Mouse (Mus musculus) embryonic facial prominence, embryonic 11.5 days (tissue): ENCODE results near the gene 2900026A02Rik. TPM values are rescaled to one million over a fixed set of nuclear protein-coding genes. Genes with fewer than 3 reads are reported as not detected.

Experiments used
- ATAC-seq: fragments of 200-750 bp; cut with Nextera tagmentation; replicated peaks from 2 replicates; pipeline ENCODE4 v1.8.0; 2017; ENCODE audit warnings: low read depth; ENCODE audit not compliant: insufficient number of reproducible peaks, low FRiP score, low TSS enrichment
- DNase-seq: peaks from one replicate; pipeline ENCODE4 v3.0.0-alpha.2; 2015; ENCODE audit warnings: low spot score
- H3K27ac ChIP-seq: fragments of 300-500 bp; sonication (generic); replicated peaks from 2 replicates; pipeline ENCODE4 v1.5.1; 2014; ENCODE audit warnings: mild to moderate bottlenecking, low read depth, low read length, control low read depth
- H3K27me3 ChIP-seq: fragments of 300-500 bp; sonication (generic); 2 replicates; pipeline ENCODE4 v1.6.1; 2014; ENCODE audit warnings: mild to moderate bottlenecking, low read length, moderate library complexity, mixed read lengths; ENCODE audit not compliant: control insufficient read depth, insufficient read depth
- H3K36me3 ChIP-seq: fragments of 300-500 bp; sonication (generic); replicated peaks from 2 replicates; pipeline ENCODE4 v1.6.1; 2014; ENCODE audit warnings: low read depth, mild to moderate bottlenecking, low read length, moderate library complexity, mixed read lengths; ENCODE audit not compliant: control insufficient read depth, insufficient read depth
- H3K4me1 ChIP-seq: fragments of 300-500 bp; sonication (generic); 2 replicates; pipeline ENCODE4 v1.6.1; 2014; ENCODE audit warnings: low read length, mixed read lengths; ENCODE audit not compliant: control insufficient read depth, insufficient read depth
- H3K4me2 ChIP-seq: fragments of 300-500 bp; sonication (generic); 2 replicates; pipeline ENCODE4 v1.6.1; 2014; ENCODE audit warnings: low read depth, mild to moderate bottlenecking, control low read depth, low read length, moderate library complexity
- H3K4me3 ChIP-seq: fragments of 300-500 bp; sonication (generic); 2 replicates; pipeline ENCODE4 v1.5.1; 2014; ENCODE audit warnings: low read depth, low read length, control low read depth
- H3K9ac ChIP-seq: fragments of 300-500 bp; sonication (generic); replicated peaks from 2 replicates; pipeline ENCODE4 v1.6.1; 2014; ENCODE audit warnings: mild to moderate bottlenecking, control low read depth, low read length
- H3K9me3 ChIP-seq: fragments of 300-500 bp; sonication (generic); replicated peaks from 2 replicates; pipeline ENCODE4 v1.6.1; 2016; ENCODE audit warnings: mild to moderate bottlenecking, low read length, inconsistent platforms, mixed read lengths; ENCODE audit not compliant: control insufficient read depth
- WGBS: fragments of 180-500 bp; shearing (Covaris S2); extraction: QIAGEN DNeasy Blood & Tissue Kit; methylation state at CpG from one replicate; pipeline ENCODE4 v1.1.7; 2014; 5-methylcytosine and 5-hydroxymethylcytosine counted together
- polyA plus RNA-seq: library from polyadenylated mRNA; unstranded; fragments of >200 nt; fragmentation: Nextera tagmentation; extraction: Ambion mirVana; gene quantifications from 2 replicates; pipeline ENCODE4 v1.2.1, GENCODE M21; 2014

2900026A02Rik gene
- polyA plus RNA-seq, 1 experiment from 2014 or later, result 1.4 TPM

- WGBS, result 86% methylated on average over 12 of the region's 12 CpGs
Measured at GRCm38 (mm10) chr5:113217076-113217475, 4.0 kb downstream of the 2900026A02Rik start.

GRCm38 (mm10) chr5:113216328-113216960, 4.6 kb downstream of the 2900026A02Rik start:
- peaks cover 6% of the 10 kb centered on the region for H3K4me1 ChIP-seq
- H3K27me3 ChIP-seq, result peaks cover 8% of the 10 kb centered on the region
- no peak overlapping the region for H3K9ac ChIP-seq
- H3K4me3 ChIP-seq, result no peak overlapping the region
- H3K36me3 ChIP-seq, result no peaks in the 10 kb centered on the region
- 83% methylated on average over 14 of the region's 14 CpGs for WGBS
- DNase-seq, result no peak
- no peak overlapping the region for H3K4me2 ChIP-seq
- no peak overlapping the region for H3K27ac ChIP-seq
- ATAC-seq, result no peak
- H3K9me3 ChIP-seq, result no peaks in the 10 kb centered on the region

More at GRCm38 (mm10) chr5:113217076-113217475, 4.0 kb downstream of the 2900026A02Rik start:
- DNase-seq (no peak), ATAC-seq (no peak)
- H3K36me3 ChIP-seq, result no peaks in the 10 kb centered on the region
- no peak overlapping the region for H3K4me3 ChIP-seq
- H3K4me2 ChIP-seq, result no peak overlapping the region
- H3K27ac ChIP-seq, result no peak overlapping the region
- peaks cover 8% of the 10 kb centered on the region for H3K27me3 ChIP-seq
- H3K9me3 ChIP-seq, result no peaks in the 10 kb centered on the region
- no peak overlapping the region for H3K9ac ChIP-seq
- peaks cover 6% of the 10 kb centered on the region for H3K4me1 ChIP-seq

- peaks cover 2% of the 10 kb centered on the region for H3K4me1 ChIP-seq
- no peaks in the 10 kb centered on the region for H3K9me3 ChIP-seq
- ATAC-seq, result no peak
- H3K4me2 ChIP-seq, result no peak overlapping the region
- H3K36me3 ChIP-seq, result no peaks in the 10 kb centered on the region
- DNase-seq, result no peak
- H3K4me3 ChIP-seq, result no peak overlapping the region
- peaks cover 3% of the 10 kb centered on the region for H3K27me3 ChIP-seq
- no peak overlapping the region for H3K27ac ChIP-seq
- WGBS, result 73% methylated on average over 9 of the region's 9 CpGs
- no peak overlapping the region for H3K9ac ChIP-seq
Measured at GRCm38 (mm10) chr5:113215610-113216011, 5.4 kb downstream of the 2900026A02Rik start.

- H3K4me3 ChIP-seq, result no peak overlapping the region
- 73% methylated on average over 11 of the region's 11 CpGs for WGBS
- no peaks in the 10 kb centered on the region for H3K36me3 ChIP-seq
- H3K27me3 ChIP-seq, result no peaks in the 10 kb centered on the region
- no peak overlapping the region for H3K9ac ChIP-seq
- H3K4me1 ChIP-seq, result 0 out of 2 replicates have a peak, but pooled peaks cover 2% of the 10 kb centered on the region
- H3K9me3 ChIP-seq, result no peaks in the 10 kb centered on the region
- no peak for DNase-seq
- H3K27ac ChIP-seq, result no peak overlapping the region
- no peak overlapping the region for H3K4me2 ChIP-seq
- no peak for ATAC-seq
Measured at GRCm38 (mm10) chr5:113214455-113214854, 6.6 kb downstream of the 2900026A02Rik start.

- H3K27me3 ChIP-seq, result no peaks in the 10 kb centered on the region
- no peak overlapping the region for H3K9ac ChIP-seq
- H3K36me3 ChIP-seq, result no peaks in the 10 kb centered on the region
- H3K4me1 ChIP-seq, result 0 out of 2 replicates have a peak, but pooled peaks cover 2% of the 10 kb centered on the region
- H3K27ac ChIP-seq, result no peak overlapping the region
- no peaks in the 10 kb centered on the region for H3K9me3 ChIP-seq
- DNase-seq, result no peak
- ATAC-seq, result no peak
- WGBS, result 90% methylated on average over 8 of the region's 8 CpGs
- H3K4me3 ChIP-seq, result no peak overlapping the region
- H3K4me2 ChIP-seq, result no peak overlapping the region
Measured at GRCm38 (mm10) chr5:113214041-113214440, 7.0 kb downstream of the 2900026A02Rik start.

- Histone ChIP-seq H3K27ac (no peak overlapping the region), H3K4me3 (no peak overlapping the region), H3K4me2 (no peak overlapping the region), H3K36me3 (no peaks in the 10 kb centered on the region), H3K9me3 (no peaks in the 10 kb centered on the region), H3K9ac (no peak overlapping the region), H3K27me3 (no peaks in the 10 kb centered on the region), H3K4me1 (0 out of 2 replicates have a peak, but pooled peaks cover 2% of the 10 kb centered on the region)
- no peak for ATAC-seq
- DNase-seq, result no peak
- WGBS, result 83% methylated on average over 10 of the region's 10 CpGs
Measured at GRCm38 (mm10) chr5:113212156-113212835, 8.7 kb downstream of the 2900026A02Rik start.

- no peak for DNase-seq
- ATAC-seq, result no peak
- 0 out of 2 replicates have a peak, but pooled peaks cover 2% of the 10 kb centered on the region for H3K4me1 ChIP-seq
- H3K27me3 ChIP-seq, result no peaks in the 10 kb centered on the region
- no peak overlapping the region; the same call in 1 of the 2 replicates for H3K27ac ChIP-seq
- no peak overlapping the region for H3K9ac ChIP-seq
- no peak overlapping the region for H3K4me2 ChIP-seq
- H3K36me3 ChIP-seq, result no peaks in the 10 kb centered on the region
- no peaks in the 10 kb centered on the region for H3K9me3 ChIP-seq
- H3K4me3 ChIP-seq, result no peak overlapping the region
- WGBS, result 79% methylated on average over 6 of the region's 6 CpGs
Measured at GRCm38 (mm10) chr5:113210314-113210713, 10.7 kb downstream of the 2900026A02Rik start.

- 0 out of 2 replicates have a peak, but pooled peaks cover 2% of the 10 kb centered on the region for H3K4me1 ChIP-seq
- DNase-seq, result no peak
- no peaks in the 10 kb centered on the region for H3K36me3 ChIP-seq
- H3K4me2 ChIP-seq, result no peak overlapping the region
- no peak overlapping the region for H3K9ac ChIP-seq
- no peaks in the 10 kb centered on the region for H3K27me3 ChIP-seq
- no peak overlapping the region for H3K4me3 ChIP-seq
- no peak overlapping the region for H3K27ac ChIP-seq
- no peak for ATAC-seq
- H3K9me3 ChIP-seq, result no peaks in the 10 kb centered on the region
- 80% methylated on average over 13 of the region's 13 CpGs for WGBS
Measured at GRCm38 (mm10) chr5:113209898-113210297, 11.1 kb downstream of the 2900026A02Rik start.
